Mouse (Mus musculus) myocyte (in vitro differentiated cells): Measurements from ENCODE around the gene Memo1.

Experiments used
- MAX ChIP-seq: IDR thresholded peaks from one replicate; pipeline ENCODE4 v1.6.1; 2011; ENCODE audit warnings: low read depth, mild to moderate bottlenecking, control low read depth
- MYOG ChIP-seq, 3 experiments: IDR thresholded peaks; one replicate each; pipeline ENCODE4 v1.6.1; 2011; ENCODE audit warnings: control low read depth in 2 of 3, low read depth in 2 of 3, mild to moderate bottlenecking in 2 of 3; ENCODE audit not compliant: insufficient read length in 2 of 3, control insufficient read depth in 1 of 3, insufficient read depth in 1 of 3
- POLR2A ChIP-seq: IDR thresholded peaks from one replicate; pipeline ENCODE4 v1.6.1; 2011; ENCODE audit warnings: low read depth, mild to moderate bottlenecking, control low read depth, moderate library complexity; ENCODE audit not compliant: insufficient read length
- POLR2AphosphoS2 ChIP-seq: IDR thresholded peaks from one replicate; pipeline ENCODE4 v1.6.1; 2011; ENCODE audit warnings: low read depth, control low read depth; ENCODE audit not compliant: insufficient read length
- SRF ChIP-seq: IDR thresholded peaks from one replicate; pipeline ENCODE4 v1.6.1; 2011; ENCODE audit warnings: low read depth; ENCODE audit not compliant: control insufficient read depth, insufficient read length

GRCm38 (mm10) chr17:74274471-74274870, 20.9 kb downstream of the Memo1 start:
- TF ChIP-seq MAX (no peak), POLR2A (no peak), SRF (no peak), POLR2AphosphoS2 (no peak), MYOG (IDR thresholded peaks at IDR 0.05; ENCODE audit: control insufficient read depth in 1 of 3, insufficient read depth in 1 of 3, insufficient read length in 2 of 3, low read depth in 2 of 3) (no peak)
